Mouse (Mus musculus) embryonic facial prominence, embryonic 14.5 days (tissue): ENCODE measurements around the gene Dnajb2. TPM values are rescaled to one million over a fixed set of nuclear protein-coding genes. Genes with fewer than 3 reads are reported as not detected.

Source experiments
- ATAC-seq: fragments of 200-750 bp; cut with Nextera tagmentation; 2 replicates; pipeline ENCODE4 v1.8.0; 2017; ENCODE audit warnings: low read depth, moderate number of reproducible peaks, moderate TSS enrichment
- DNase-seq: peaks from one replicate; pipeline ENCODE4 v3.0.0-alpha.2; 2015; ENCODE audit warnings: low spot score
- H3K27ac ChIP-seq: fragments of 300-500 bp; sonication (generic); replicated peaks from 2 replicates; pipeline ENCODE4 v1.5.1; 2014; ENCODE audit warnings: low read depth, mild to moderate bottlenecking, low read length, moderate library complexity
- H3K27me3 ChIP-seq: fragments of 300-500 bp; sonication (generic); replicated peaks from 2 replicates; pipeline ENCODE4 v1.6.1; 2014; ENCODE audit warnings: low read length; ENCODE audit not compliant: control insufficient read depth, insufficient read depth
- H3K36me3 ChIP-seq: fragments of 300-500 bp; sonication (generic); 2 replicates; pipeline ENCODE4 v1.6.1; 2014; ENCODE audit warnings: low read length, mixed read lengths; ENCODE audit not compliant: control insufficient read depth, insufficient read depth
- H3K4me1 ChIP-seq: fragments of 300-500 bp; sonication (generic); 2 replicates; pipeline ENCODE4 v1.6.1; 2014; ENCODE audit warnings: antibody characterized with exemption, low read length; ENCODE audit not compliant: control insufficient read depth, insufficient read depth
- H3K4me2 ChIP-seq: fragments of 300-500 bp; sonication (generic); 2 replicates; pipeline ENCODE4 v1.6.1; 2014; ENCODE audit warnings: low read depth, mild to moderate bottlenecking, low read length, moderate library complexity, mixed read lengths
- H3K4me3 ChIP-seq: fragments of 300-500 bp; sonication (generic); 2 replicates; pipeline ENCODE4 v1.5.1; 2014; ENCODE audit warnings: low read depth, mild to moderate bottlenecking, low read length
- H3K9ac ChIP-seq: fragments of 300-500 bp; sonication (generic); 2 replicates; pipeline ENCODE4 v1.6.1; 2014; ENCODE audit warnings: low read depth, mild to moderate bottlenecking, low read length, moderate library complexity, mixed read lengths
- H3K9me3 ChIP-seq: fragments of 300-500 bp; sonication (generic); 2 replicates; pipeline ENCODE4 v1.6.1; 2016; ENCODE audit warnings: low read length; ENCODE audit not compliant: control insufficient read depth
- WGBS: fragments of 180-500 bp; shearing (Covaris S2); extraction: QIAGEN DNeasy Blood & Tissue Kit; methylation state at CpG from one replicate; pipeline ENCODE4 v1.1.7; 2014; 5-methylcytosine and 5-hydroxymethylcytosine counted together
- polyA plus RNA-seq: library from polyadenylated mRNA; unstranded; fragments of >200 nt; fragmentation: Nextera tagmentation; extraction: Ambion mirVana; gene quantifications from 2 replicates; pipeline ENCODE4 v1.2.1, GENCODE M21; 2014

Gene Dnajb2
- polyA plus RNA-seq, 1 experiment from 2014 or later = 20.0 TPM

GRCm38 (mm10) chr1:75252308-75252707 lies 16.1 kb downstream of the Dnajb2 start:
- H3K4me2 ChIP-seq = no peak overlapping the region
- H3K9ac ChIP-seq = no peak overlapping the region
- H3K4me3 ChIP-seq = no peak overlapping the region
- no peaks in the 10 kb centered on the region for H3K27me3 ChIP-seq
- no peaks in the 10 kb centered on the region for H3K36me3 ChIP-seq
- ATAC-seq (no peak), DNase-seq (no peak)
- H3K27ac ChIP-seq = no peak overlapping the region
- peaks cover 4% of the 10 kb centered on the region; the same call in 1 of the 2 replicates for H3K4me1 ChIP-seq
- no peaks in the 10 kb centered on the region for H3K9me3 ChIP-seq
- WGBS = 71% methylated on average over 13 of the region's 13 CpGs

GRCm38 (mm10) chr1:75253029-75253428 lies 16.8 kb downstream of the Dnajb2 start:
- H3K4me1 ChIP-seq = peaks cover 4% of the 10 kb centered on the region; the same call in 1 of the 2 replicates
- no peak overlapping the region for H3K27ac ChIP-seq
- H3K4me2 ChIP-seq = no peak overlapping the region
- H3K36me3 ChIP-seq = no peaks in the 10 kb centered on the region
- ATAC-seq (no peak), DNase-seq (no peak)
- H3K9ac ChIP-seq = no peak overlapping the region
- 74% methylated on average over 13 of the region's 16 CpGs for WGBS
- no peaks in the 10 kb centered on the region for H3K27me3 ChIP-seq
- no peaks in the 10 kb centered on the region for H3K9me3 ChIP-seq
- H3K4me3 ChIP-seq = no peak overlapping the region

- Histone ChIP-seq H3K27ac (no peak overlapping the region), H3K4me1 (peaks cover 4% of the 10 kb centered on the region; the same call in 1 of the 2 replicates), H3K27me3 (no peaks in the 10 kb centered on the region), H3K9ac (no peak overlapping the region), H3K4me3 (no peak overlapping the region), H3K9me3 (no peaks in the 10 kb centered on the region), H3K36me3 (no peaks in the 10 kb centered on the region), H3K4me2 (no peak overlapping the region)
- DNase-seq (peak; percentile 27), ATAC-seq (no peak)
- 64% methylated on average over 16 of the region's 16 CpGs for WGBS
These were observed 17.8 kb downstream of the Dnajb2 start for GRCm38 (mm10) chr1:75253849-75254624.

GRCm38 (mm10) chr1:75254625-75255013 lies 18.4 kb downstream of the Dnajb2 start:
- Histone ChIP-seq H3K9me3 (no peaks in the 10 kb centered on the region), H3K4me2 (no peak overlapping the region), H3K4me1 (peaks cover 4% of the 10 kb centered on the region; the same call in 1 of the 2 replicates), H3K9ac (no peak overlapping the region), H3K4me3 (no peak overlapping the region), H3K27ac (no peak overlapping the region), H3K36me3 (no peaks in the 10 kb centered on the region), H3K27me3 (no peaks in the 10 kb centered on the region)
- ATAC-seq = no peak
- 64% methylated on average over 8 of the region's 8 CpGs for WGBS
- DNase-seq = no peak

- Histone ChIP-seq H3K27ac (no peak overlapping the region), H3K4me3 (no peak overlapping the region), H3K9ac (no peak overlapping the region), H3K27me3 (no peaks in the 10 kb centered on the region), H3K4me1 (peaks cover 4% of the 10 kb centered on the region; the same call in 1 of the 2 replicates), H3K9me3 (no peaks in the 10 kb centered on the region), H3K36me3 (no peaks in the 10 kb centered on the region), H3K4me2 (no peak overlapping the region)
- no peak for DNase-seq
- WGBS = 63% methylated on average over 10 of the region's 10 CpGs
- no peak for ATAC-seq
These were observed 19.4 kb downstream of the Dnajb2 start for GRCm38 (mm10) chr1:75255516-75256046.

- no peak for DNase-seq
- H3K27me3 ChIP-seq = peaks cover 49% of the 10 kb centered on the region
These were observed 25.1 kb downstream of the Dnajb2 start for GRCm38 (mm10) chr1:75261278-75261677.

GRCm38 (mm10) chr1:75262969-75263951 lies 27.1 kb downstream of the Dnajb2 start:
- H3K4me2 ChIP-seq = no peak overlapping the region

More at GRCm38 (mm10) chr1:75261278-75261677, 25.1 kb downstream of the Dnajb2 start:
- Histone ChIP-seq H3K4me2 (no peak overlapping the region), H3K36me3 (no peaks in the 10 kb centered on the region), H3K27ac (no peak overlapping the region), H3K9ac (no peak overlapping the region), H3K9me3 (no peaks in the 10 kb centered on the region), H3K4me3 (no peak overlapping the region), H3K4me1 (no peaks in the 10 kb centered on the region)
- peak; percentile 41; the same call in 1 of the 2 replicates for ATAC-seq

More at GRCm38 (mm10) chr1:75262969-75263951, 27.1 kb downstream of the Dnajb2 start:
- H3K27me3 ChIP-seq = peaks cover 53% of the 10 kb centered on the region
- no peak overlapping the region for H3K9ac ChIP-seq
- H3K36me3 ChIP-seq = no peaks in the 10 kb centered on the region
- H3K9me3 ChIP-seq = no peaks in the 10 kb centered on the region
- ATAC-seq (peak; percentile 44; the same call in 1 of the 2 replicates), DNase-seq (peak; percentile 85)
- H3K4me1 ChIP-seq = no peaks in the 10 kb centered on the region
- peak overlapping the region; percentile 15; the same call in 1 of the 2 replicates for H3K4me3 ChIP-seq
- 1% methylated on average over 33 of the region's 40 CpGs for WGBS
- no peak overlapping the region for H3K27ac ChIP-seq
